Mouse (Mus musculus) testis, adult 2 months (tissue): Measurements from ENCODE around the gene Atp11a. TPM values are rescaled to one million over a fixed set of nuclear protein-coding genes. Genes with fewer than 3 reads are reported as not detected.

ENCODE experiments used
- H3K27ac ChIP-seq: fragments of 200-500 bp; 2 replicates; pipeline ENCODE4 v1.5.1; 2012; ENCODE audit warnings: low read depth, low read length; ENCODE audit not compliant: control insufficient read depth, insufficient read depth
- H3K27me3 ChIP-seq: fragments of 200-500 bp; 2 replicates; pipeline ENCODE4 v1.6.1; 2012; ENCODE audit warnings: mild to moderate bottlenecking, low read length, moderate library complexity; ENCODE audit not compliant: control insufficient read depth, insufficient read depth
- H3K36me3 ChIP-seq: fragments of 200-500 bp; 2 replicates; pipeline ENCODE4 v1.6.1; 2012; ENCODE audit warnings: mild to moderate bottlenecking, low read length; ENCODE audit not compliant: control insufficient read depth, insufficient read depth
- H3K4me1 ChIP-seq: fragments of 200-500 bp; 2 replicates; pipeline ENCODE4 v1.6.1; 2012; ENCODE audit warnings: low read length; ENCODE audit not compliant: control insufficient read depth, insufficient read depth
- H3K4me3 ChIP-seq: fragments of 200-500 bp; 2 replicates; pipeline ENCODE4 v1.5.1; 2012; ENCODE audit warnings: low read depth, mild to moderate bottlenecking, low read length, moderate library complexity, mixed read lengths; ENCODE audit not compliant: control insufficient read depth
- CTCF ChIP-seq: fragments of 200-500 bp; IDR thresholded peaks from 2 replicates; pipeline ENCODE4 v1.5.1; 2012; ENCODE audit warnings: low read depth, mild to moderate bottlenecking, inconsistent platforms, low read length, moderate library complexity; ENCODE audit not compliant: control insufficient read depth, insufficient read depth, insufficient replicate concordance
- POLR2A ChIP-seq: fragments of 200-500 bp; IDR thresholded peaks from 2 replicates; pipeline ENCODE4 v1.6.1; 2012; ENCODE audit warnings: low read depth, mild to moderate bottlenecking, inconsistent platforms, low read length, moderate library complexity; ENCODE audit not compliant: control insufficient read depth
- polyA plus RNA-seq: library from polyadenylated mRNA; depleted of rRNA; stranded (reverse); fragments of >200 nt; gene quantifications from 2 replicates; pipeline ENCODE4 v1.2.3, GENCODE M21; 2012; rRNA removed

Atp11a gene
- polyA plus RNA-seq, 1 experiment, result 83.0 TPM

GRCm38 (mm10) chr8:12916156-12916900 is 159.5 kb downstream of the Atp11a start:
- H3K27ac ChIP-seq, result no peak overlapping the region

GRCm38 (mm10) chr8:12917029-12917428 is 160.2 kb downstream of the Atp11a start:
- H3K27me3 ChIP-seq, result no peaks in the 10 kb centered on the region
- H3K4me1 ChIP-seq, result peaks cover 4% of the 10 kb centered on the region
- no peak for TF ChIP-seq CTCF
- TF ChIP-seq POLR2A, result no peak
- no peak overlapping the region for H3K4me3 ChIP-seq
- H3K27ac ChIP-seq, result no peak overlapping the region
- no peaks in the 10 kb centered on the region for H3K36me3 ChIP-seq

More at GRCm38 (mm10) chr8:12916156-12916900, 159.5 kb downstream of the Atp11a start:
- Histone ChIP-seq H3K36me3 (no peaks in the 10 kb centered on the region), H3K27me3 (no peaks in the 10 kb centered on the region), H3K4me1 (peaks cover 7% of the 10 kb centered on the region), H3K4me3 (no peak overlapping the region)
- TF ChIP-seq POLR2A, result no peak
- TF ChIP-seq CTCF, result no peak

- no peak overlapping the region for H3K4me3 ChIP-seq
- no peaks in the 10 kb centered on the region; the same call in 1 of the 2 replicates for H3K4me1 ChIP-seq
- TF ChIP-seq POLR2A (no peak), CTCF (no peak)
- no peaks in the 10 kb centered on the region for H3K27me3 ChIP-seq
- no peak overlapping the region for H3K27ac ChIP-seq
- no peaks in the 10 kb centered on the region for H3K36me3 ChIP-seq
Observed at GRCm38 (mm10) chr8:12917831-12918230, 161.0 kb downstream of the Atp11a start.

Other genes with a start within 250 kb of the Atp11a start
- 101 and 184 TPM in 2 replicates for gene Spaca7, start 184.0 kb upstream of the Atp11a start, polyA plus RNA-seq
- 14.2 and 16.8 TPM in 2 replicates for gene Tubgcp3, start 84.8 kb upstream of the Atp11a start, polyA plus RNA-seq
- gene Mcf2l, start 116.8 kb downstream of the Atp11a start, polyA plus RNA-seq, result 8.4 and 8.9 TPM in 2 replicates